Mouse (Mus musculus) limb, embryonic 11.5 days (tissue): Measurements from ENCODE around the gene Mesd. TPM values are rescaled to one million over a fixed set of nuclear protein-coding genes. Genes with fewer than 3 reads are reported as not detected.

Source experiments
- ATAC-seq: fragments of 200-750 bp; cut with Nextera tagmentation; 2 replicates; pipeline ENCODE4 v1.8.0; 2017; ENCODE audit warnings: low read depth; ENCODE audit not compliant: insufficient number of reproducible peaks, low FRiP score, low TSS enrichment
- DNase-seq: peaks from one replicate; pipeline ENCODE4 v3.0.0-alpha.2; 2015; ENCODE audit warnings: low spot score
- H3K27ac ChIP-seq: fragments of 300-500 bp; sonication (generic); replicated peaks from 2 replicates; pipeline ENCODE4 v1.5.1; 2014; ENCODE audit warnings: low read depth, mild to moderate bottlenecking, low read length
- H3K27me3 ChIP-seq: fragments of 300-500 bp; sonication (generic); 2 replicates; pipeline ENCODE4 v1.6.1; 2014; ENCODE audit warnings: mild to moderate bottlenecking, low read length, mixed read lengths; ENCODE audit not compliant: control insufficient read depth, insufficient read depth
- H3K36me3 ChIP-seq: fragments of 300-500 bp; sonication (generic); 2 replicates; pipeline ENCODE4 v1.6.1; 2014; ENCODE audit warnings: mild to moderate bottlenecking, low read length, moderate library complexity, mixed read lengths; ENCODE audit not compliant: control insufficient read depth, insufficient read depth
- H3K4me1 ChIP-seq: fragments of 300-500 bp; sonication (generic); 2 replicates; pipeline ENCODE4 v1.6.1; 2014; ENCODE audit warnings: low read length, mixed read lengths; ENCODE audit not compliant: control insufficient read depth, insufficient read depth
- H3K4me2 ChIP-seq: fragments of 300-500 bp; sonication (generic); 2 replicates; pipeline ENCODE4 v1.6.1; 2014; ENCODE audit warnings: low read depth, mild to moderate bottlenecking, moderate library complexity; ENCODE audit not compliant: severe bottlenecking
- H3K4me3 ChIP-seq: fragments of 300-500 bp; sonication (generic); 2 replicates; pipeline ENCODE4 v1.5.1; 2014; ENCODE audit warnings: low read depth, low read length
- H3K9ac ChIP-seq: fragments of 300-500 bp; sonication (generic); 2 replicates; pipeline ENCODE4 v1.6.1; 2014; ENCODE audit warnings: mild to moderate bottlenecking, low read length
- H3K9me3 ChIP-seq: fragments of 300-500 bp; sonication (generic); 2 replicates; pipeline ENCODE4 v1.6.1; 2016; ENCODE audit warnings: low read length; ENCODE audit not compliant: control insufficient read depth
- WGBS: fragments of 180-500 bp; shearing (Covaris S2); extraction: QIAGEN DNeasy Blood & Tissue Kit; methylation state at CpG from one replicate; pipeline ENCODE4 v1.1.7; 2014; 5-methylcytosine and 5-hydroxymethylcytosine counted together
- polyA plus RNA-seq: library from polyadenylated mRNA; unstranded; fragments of >200 nt; fragmentation: Nextera tagmentation; extraction: Ambion mirVana; gene quantifications from 2 replicates; pipeline ENCODE4 v1.2.1, GENCODE M21; 2014

Mesd gene
- polyA plus RNA-seq, 1 experiment from 2014 or later, result 87.0 TPM

DNA sequence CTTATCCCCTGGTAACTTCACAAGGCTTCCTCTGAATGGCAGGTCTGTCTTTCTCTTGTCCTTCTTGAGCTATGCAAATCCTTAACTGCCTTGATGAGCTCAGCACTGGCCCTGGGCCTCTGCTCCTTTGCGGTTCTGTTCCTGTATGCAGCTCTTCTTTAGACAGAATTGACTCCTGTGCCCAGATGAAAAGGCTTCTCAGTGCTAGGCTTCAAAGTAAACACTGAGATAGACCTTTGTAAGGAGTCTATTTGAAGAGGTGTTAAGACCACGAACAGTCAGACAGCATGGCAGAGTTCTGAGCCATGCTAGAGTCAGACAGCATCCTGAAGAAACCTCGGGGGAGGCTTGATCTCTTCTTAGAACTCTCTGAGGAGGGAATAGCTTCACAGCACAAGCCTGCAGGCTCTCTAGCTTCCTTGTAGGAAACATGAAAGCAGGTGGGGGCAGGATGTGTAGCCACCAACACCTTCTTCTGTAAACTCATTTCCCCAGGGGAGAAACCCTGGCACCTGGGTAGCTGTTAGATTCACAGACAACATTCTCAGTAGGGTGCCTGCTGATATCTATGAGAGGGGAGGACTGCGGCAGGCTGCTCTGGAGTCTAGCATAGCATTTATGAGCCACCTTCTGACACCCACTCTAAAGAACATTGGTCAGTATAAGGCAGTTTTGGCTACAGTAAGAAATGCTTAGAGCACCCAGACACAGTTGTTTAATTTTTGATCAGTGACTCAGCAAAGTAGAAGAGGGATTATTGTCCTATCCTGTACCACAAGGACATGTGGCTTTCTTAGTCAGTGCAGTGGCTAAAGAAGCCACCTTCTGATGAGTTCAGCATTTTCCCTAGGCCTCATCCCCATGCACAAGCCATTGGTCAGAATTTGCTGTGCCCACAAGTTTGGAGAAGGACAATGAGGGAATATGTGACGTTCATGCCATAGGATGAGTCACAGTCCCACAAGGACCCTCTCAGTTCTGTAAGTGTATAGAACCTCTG, 31.6 kb upstream of the Mesd start:
- Histone ChIP-seq H3K4me3 (no peak overlapping the region), H3K36me3 (no peaks in the 10 kb centered on the region), H3K4me2 (no peak overlapping the region), H3K27ac (no peak overlapping the region), H3K27me3 (no peaks in the 10 kb centered on the region), H3K9me3 (no peaks in the 10 kb centered on the region), H3K4me1 (peaks cover 3% of the 10 kb centered on the region; the same call in 1 of the 2 replicates), H3K9ac (no peak overlapping the region)
- 36% methylated on average over 5 of the region's 5 CpGs for WGBS
- DNase-seq, result no peak
- no peak for ATAC-seq

DNA sequence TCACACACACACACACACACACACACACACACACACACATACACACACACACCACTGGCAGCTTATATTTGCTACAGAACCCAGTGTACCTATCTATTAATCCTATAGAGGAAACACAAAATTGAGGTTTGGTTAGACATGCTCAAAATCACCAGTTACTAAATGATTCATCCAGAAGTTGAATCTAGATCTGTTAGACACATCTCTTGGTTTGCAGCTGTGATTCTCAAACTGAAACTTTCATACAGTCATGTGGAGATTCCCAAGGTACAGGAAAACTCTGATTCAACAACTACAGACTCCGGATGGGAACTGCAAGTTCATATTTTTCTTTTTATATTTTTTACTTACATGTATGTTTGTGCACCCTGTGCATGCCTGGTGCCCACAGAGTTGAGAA, 29.1 kb upstream of the Mesd start:
- WGBS, result 90% methylated on average over 1 of the region's 1 CpGs
- Histone ChIP-seq H3K27me3 (no peaks in the 10 kb centered on the region), H3K36me3 (no peaks in the 10 kb centered on the region), H3K4me2 (no peak overlapping the region), H3K4me3 (no peak overlapping the region), H3K4me1 (peaks cover 3% of the 10 kb centered on the region; the same call in 1 of the 2 replicates), H3K9ac (no peak overlapping the region), H3K27ac (no peak overlapping the region), H3K9me3 (no peaks in the 10 kb centered on the region)
- ATAC-seq (no peak), DNase-seq (no peak)

DNA sequence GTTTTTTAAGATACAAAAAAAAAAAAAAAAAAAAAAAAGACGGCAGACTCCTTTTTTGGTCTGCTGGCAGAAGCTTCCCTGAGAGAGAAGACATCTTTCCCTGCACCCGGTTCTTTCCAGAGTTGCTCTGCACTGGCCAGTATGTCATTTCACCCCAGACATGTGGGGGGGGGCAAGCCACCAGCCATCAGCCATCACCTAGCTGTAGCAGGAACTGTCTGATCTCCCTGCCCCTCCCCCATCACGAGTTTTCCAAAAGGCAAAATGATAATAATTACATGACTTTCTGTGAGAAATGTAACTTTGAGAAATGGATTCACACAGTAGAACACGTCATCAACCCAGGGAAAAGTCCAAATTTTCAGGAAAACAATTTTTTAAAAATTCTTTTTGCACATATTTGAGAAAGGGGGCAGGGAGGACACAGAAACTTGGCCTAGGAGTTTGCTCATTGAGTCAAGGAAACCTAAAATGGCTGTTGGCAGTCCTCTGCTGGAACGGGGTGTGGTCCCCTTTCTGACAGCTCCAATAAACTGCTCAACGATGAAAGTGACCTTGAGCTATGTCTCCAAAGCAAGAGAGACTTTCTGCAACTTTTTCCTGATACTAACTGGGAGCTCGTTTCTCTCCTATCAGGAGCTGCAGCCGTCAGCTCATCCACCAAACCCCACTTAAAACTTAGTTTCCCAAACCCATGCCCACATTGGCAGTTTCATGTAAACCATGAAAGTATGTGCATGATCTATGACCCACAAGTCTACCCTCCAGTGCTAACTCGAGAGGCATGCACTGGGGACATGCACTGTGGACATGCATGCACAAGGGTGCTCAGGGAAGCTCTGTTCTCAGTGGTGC, 27.7 kb upstream of the Mesd start:
- H3K4me2 ChIP-seq, result no peak overlapping the region
- H3K9ac ChIP-seq, result no peak overlapping the region
- no peaks in the 10 kb centered on the region for H3K36me3 ChIP-seq
- no peaks in the 10 kb centered on the region for H3K27me3 ChIP-seq
- no peak overlapping the region for H3K4me3 ChIP-seq
- peaks cover 3% of the 10 kb centered on the region; the same call in 1 of the 2 replicates for H3K4me1 ChIP-seq
- H3K9me3 ChIP-seq, result no peaks in the 10 kb centered on the region
- ATAC-seq, result no peak
- WGBS, result 77% methylated on average over 9 of the region's 9 CpGs
- H3K27ac ChIP-seq, result no peak overlapping the region
- DNase-seq, result no peak

DNA sequence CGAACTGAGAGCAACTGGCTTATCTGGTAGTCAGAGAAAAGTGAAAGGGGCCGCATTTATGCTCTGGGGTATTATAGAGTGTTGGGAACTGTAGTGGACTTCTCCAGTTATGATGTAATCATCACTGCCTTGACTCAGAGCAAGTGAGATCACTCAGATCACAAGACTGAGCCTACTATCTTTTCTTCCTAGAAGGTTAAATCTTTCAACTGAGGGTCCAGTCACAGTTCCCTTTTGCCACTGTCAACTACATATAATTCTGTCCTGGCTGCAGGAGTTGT, 27.1 kb upstream of the Mesd start:
- DNase-seq, result no peak

DNA sequence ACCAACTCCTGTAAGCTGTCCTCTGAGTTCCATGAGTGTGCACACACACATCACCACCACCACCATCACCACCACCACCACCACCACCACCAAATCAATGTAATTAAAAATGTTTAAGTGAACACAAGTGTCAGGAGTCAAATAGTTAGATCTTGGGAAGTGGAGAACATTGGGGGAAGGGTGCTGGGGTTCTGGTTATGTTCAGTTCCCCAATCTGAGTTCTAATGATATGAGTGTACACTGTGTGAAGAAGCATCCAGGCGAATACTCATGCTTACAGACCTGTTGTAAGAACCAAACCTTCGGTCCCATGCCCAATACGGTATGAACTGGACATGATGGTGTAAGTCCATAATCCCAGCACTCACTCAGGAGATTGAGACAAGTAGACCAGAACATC, 26.3 kb upstream of the Mesd start:
- Histone ChIP-seq H3K9me3 (no peaks in the 10 kb centered on the region), H3K4me1 (no peaks in the 10 kb centered on the region), H3K27me3 (no peaks in the 10 kb centered on the region), H3K36me3 (no peaks in the 10 kb centered on the region), H3K27ac (no peak overlapping the region), H3K4me2 (no peak overlapping the region), H3K9ac (no peak overlapping the region), H3K4me3 (no peak overlapping the region)
- DNase-seq, result no peak
- 94% methylated on average over 3 of the region's 3 CpGs for WGBS
- ATAC-seq, result no peak

More for the DNA sequence above, 27.1 kb upstream of the Mesd start:
- Histone ChIP-seq H3K27ac (no peak overlapping the region), H3K4me2 (no peak overlapping the region), H3K27me3 (no peaks in the 10 kb centered on the region), H3K9ac (no peak overlapping the region), H3K36me3 (no peaks in the 10 kb centered on the region), H3K9me3 (no peaks in the 10 kb centered on the region), H3K4me1 (peaks cover 3% of the 10 kb centered on the region; the same call in 1 of the 2 replicates), H3K4me3 (no peak overlapping the region)
- no peak for ATAC-seq
- 94% methylated on average over 2 of the region's 2 CpGs for WGBS

GRCm38 (mm10) chr7:83859378-83860083, 24.7 kb upstream of the Mesd start:
- no peaks in the 10 kb centered on the region for H3K27me3 ChIP-seq
- H3K9ac ChIP-seq, result no peak overlapping the region
- no peak overlapping the region for H3K4me3 ChIP-seq
- DNase-seq, result no peak
- H3K4me2 ChIP-seq, result no peak overlapping the region
- ATAC-seq, result no peak
- no peaks in the 10 kb centered on the region for H3K9me3 ChIP-seq
- H3K4me1 ChIP-seq, result no peaks in the 10 kb centered on the region
- 67% methylated on average over 4 of the region's 4 CpGs for WGBS
- no peak overlapping the region for H3K27ac ChIP-seq
- no peaks in the 10 kb centered on the region for H3K36me3 ChIP-seq

DNA sequence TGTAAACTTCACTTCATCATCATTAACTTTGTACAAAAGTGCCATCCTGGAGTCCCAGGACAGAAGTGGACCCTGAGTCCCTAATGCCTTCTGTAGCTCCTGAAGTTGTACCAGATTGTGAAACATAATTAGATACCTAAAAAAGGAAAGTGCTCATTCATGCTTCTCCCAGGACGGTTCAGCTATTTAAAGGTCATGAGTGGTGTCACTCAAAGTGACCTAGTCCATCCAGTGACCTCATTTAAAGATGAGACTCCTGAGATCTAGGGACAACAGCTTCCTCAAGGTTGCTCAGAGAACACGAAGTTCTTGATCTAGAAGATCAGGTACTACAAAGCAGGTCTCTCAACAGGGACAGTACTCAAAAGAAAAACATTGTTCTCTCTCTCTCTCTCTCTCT, 20.7 kb upstream of the Mesd start:
- Histone ChIP-seq H3K27me3 (no peaks in the 10 kb centered on the region), H3K4me1 (no peaks in the 10 kb centered on the region)
- WGBS, result 54% methylated on average over 2 of the region's 2 CpGs

GRCm38 (mm10) chr7:83868200-83868599, 16.1 kb upstream of the Mesd start:
- WGBS, result 87% methylated on average over 3 of the region's 3 CpGs

More for the DNA sequence above, 20.7 kb upstream of the Mesd start:
- no peak overlapping the region for H3K4me2 ChIP-seq
- no peak overlapping the region for H3K9ac ChIP-seq
- no peaks in the 10 kb centered on the region for H3K9me3 ChIP-seq
- H3K27ac ChIP-seq, result no peak overlapping the region
- no peak overlapping the region for H3K4me3 ChIP-seq
- H3K36me3 ChIP-seq, result no peaks in the 10 kb centered on the region
- DNase-seq, result no peak
- ATAC-seq, result no peak

More at GRCm38 (mm10) chr7:83868200-83868599, 16.1 kb upstream of the Mesd start:
- H3K4me2 ChIP-seq, result no peak overlapping the region
- H3K27ac ChIP-seq, result no peak overlapping the region
- no peaks in the 10 kb centered on the region for H3K9me3 ChIP-seq
- H3K4me3 ChIP-seq, result no peak overlapping the region
- no peaks in the 10 kb centered on the region for H3K36me3 ChIP-seq
- H3K9ac ChIP-seq, result no peak overlapping the region
- ATAC-seq, result no peak
- no peak for DNase-seq
- H3K4me1 ChIP-seq, result no peaks in the 10 kb centered on the region
- H3K27me3 ChIP-seq, result no peaks in the 10 kb centered on the region
